Mouse (Mus musculus) Patski (cell line): ENCODE measurements around the gene B4galnt3. TPM values are rescaled to one million over a fixed set of nuclear protein-coding genes. Genes with fewer than 3 reads are reported as not detected.

Experiments used
- ATAC-seq: fragments of 100-300 bp; one replicate; pipeline ENCODE4 v1.8.0; 2021
- CTCF ChIA-PET: fragments of 350-600 bp; sonication (Branson Sonifier 250); formaldehyde crosslinking; loops from one replicate; lab custom pipeline; 2022; ENCODE audit warnings: inconsistent platforms; lab: Charles Lee
- POLR2A ChIA-PET: fragments of 350-600 bp; sonication (Branson Sonifier 250); formaldehyde crosslinking; loops from one replicate; lab custom pipeline; 2022; ENCODE audit warnings: antibody characterized with exemption, inconsistent platforms; lab: Charles Lee
- DNase-seq: peaks from one replicate; pipeline ENCODE4 v3.0.0-alpha.2; 2011; ENCODE audit warnings: low read depth, low spot score
- H3K27me3 ChIP-seq: fragments of 371-371 bp; one replicate; pipeline ENCODE4 v1.5.1; 2021
- CTCF ChIP-seq: fragments of 100-300 bp; IDR thresholded peaks from one replicate; pipeline ENCODE4 v1.5.1; 2021
- in situ Hi-C: fragments of 300-500 bp; cut with MboI; formaldehyde crosslinking; loops from 3 replicates; pipeline ENCODE4 v1.11.1; 2018; ENCODE audit warnings: low pct_unique_long_range_greater_than_20kb, mixed read lengths
- polyA plus RNA-seq: library from polyadenylated mRNA; unstranded; gene quantifications from one replicate; pipeline ENCODE4 v1.2.3, GENCODE M21; 2021

Gene B4galnt3
- polyA plus RNA-seq, 1 experiment from 2014 or later, result 5.3 TPM

DNA sequence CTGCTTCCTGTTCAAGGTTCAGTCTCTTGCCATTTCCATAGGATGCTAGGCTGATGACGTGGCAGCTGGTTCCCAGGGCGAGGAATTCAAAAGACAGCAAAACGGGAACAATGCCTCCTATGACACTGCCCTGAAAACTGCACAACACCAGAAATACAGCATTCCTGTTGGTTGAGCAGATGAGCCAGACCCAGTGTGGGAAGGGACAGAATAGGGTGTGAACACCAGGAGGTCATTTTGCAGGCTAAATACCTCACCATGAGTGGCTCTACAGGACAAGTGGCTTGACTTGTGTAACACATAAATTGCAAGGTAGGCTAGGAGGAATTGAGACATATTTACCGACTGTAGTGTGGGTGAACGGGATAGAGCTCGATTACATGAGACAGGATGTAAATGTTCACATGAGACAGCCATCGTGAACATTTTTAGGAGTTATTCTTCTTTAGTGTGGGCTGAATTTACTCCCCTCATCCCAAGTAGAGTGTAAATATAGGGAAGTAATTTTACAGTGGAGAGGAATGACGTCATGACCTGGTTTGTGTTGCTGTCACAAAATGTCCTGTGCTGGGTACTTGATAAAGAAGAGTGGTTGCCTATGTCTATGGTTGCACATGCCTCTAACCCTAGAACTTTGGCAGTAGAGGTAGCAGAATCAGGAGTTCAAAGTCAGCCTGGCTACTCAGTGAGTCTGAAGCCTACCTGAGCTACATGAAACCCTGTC, 121.9 kb downstream of the B4galnt3 start:
- no peak for DNase-seq
- ChIA-PET POLR2A (interaction anchor here (0.6 kb wide), 1 partner anchor 17 kb away, joined by 9 read pairs; no protein-coding TSS in a partner anchor), CTCF (no interaction called here)
- H3K27me3 ChIP-seq, result no peaks in the 10 kb centered on the region
- no peak for ATAC-seq
- in situ Hi-C loops, result no loop called here
- TF ChIP-seq CTCF, result no peak

DNA sequence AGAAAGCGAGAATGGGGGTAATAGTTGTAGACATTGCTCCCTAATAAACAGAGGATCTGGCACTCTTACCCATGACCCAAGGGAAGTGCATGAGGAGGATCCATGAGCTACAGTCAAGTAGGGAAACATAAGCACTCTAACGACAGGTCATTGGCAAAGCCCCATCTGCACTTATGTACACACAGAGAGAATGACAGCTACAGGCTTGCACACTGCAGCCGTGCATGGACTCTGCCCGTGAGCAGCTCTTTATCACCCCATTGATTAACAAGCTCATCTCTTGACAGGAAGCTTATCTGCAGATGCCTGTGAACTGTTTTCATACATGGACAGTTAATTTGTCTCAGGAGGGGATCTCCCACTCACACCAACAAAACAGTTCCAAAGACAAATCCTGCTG, 126.8 kb downstream of the B4galnt3 start:
- POLR2A ChIA-PET, result no interaction called here
- CTCF ChIA-PET, result no interaction called here
- no peak for TF ChIP-seq CTCF

DNA sequence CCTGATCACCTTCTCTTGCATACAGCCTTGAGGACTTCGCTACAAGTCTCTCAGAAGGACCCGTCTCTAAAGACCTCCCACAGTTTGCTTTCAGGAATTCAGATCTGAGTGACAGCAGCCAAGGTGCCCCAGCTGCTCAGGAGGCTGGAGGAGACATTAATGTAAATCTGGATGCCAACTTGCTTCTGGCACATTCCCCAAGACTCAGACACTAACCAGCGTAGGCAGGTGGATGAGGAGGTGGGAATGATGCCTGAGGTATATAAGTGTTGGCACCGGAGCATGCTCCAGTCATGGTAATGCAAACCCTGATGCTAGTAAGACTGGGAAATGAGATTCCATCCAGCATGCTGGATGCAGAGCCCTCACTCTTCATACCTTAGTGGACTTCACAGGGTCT, 129.6 kb downstream of the B4galnt3 start:
- POLR2A ChIA-PET, result interaction anchor here (1.0 kb wide), 1 partner anchor 9 kb away, joined by 3 read pairs; no protein-coding TSS in a partner anchor

More for the DNA sequence above, 126.8 kb downstream of the B4galnt3 start:
- H3K27me3 ChIP-seq, result no peaks in the 10 kb centered on the region
- ATAC-seq (no peak), DNase-seq (no peak)
- in situ Hi-C loops, result no loop called here

DNA sequence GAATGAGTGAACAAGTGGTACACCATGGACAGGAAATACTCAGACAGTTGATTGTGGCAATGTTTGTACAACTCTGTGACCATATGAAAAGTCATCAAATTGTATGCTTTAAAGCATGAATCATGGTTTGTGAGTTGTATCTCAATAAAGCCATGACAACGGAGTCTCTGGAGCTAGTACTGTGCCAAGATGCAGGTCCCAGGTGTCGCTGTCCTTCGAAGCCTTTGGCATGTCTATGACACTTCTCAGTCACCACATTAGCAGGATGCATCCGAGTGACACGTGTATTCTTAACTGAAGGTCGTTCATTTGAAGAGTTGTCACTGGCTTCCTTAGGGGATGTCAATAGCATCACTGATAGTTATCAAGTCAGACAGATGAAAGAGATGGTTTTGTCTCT, 131.4 kb downstream of the B4galnt3 start:
- POLR2A ChIA-PET, result no interaction called here
- CTCF ChIA-PET, result no interaction called here
- H3K27me3 ChIP-seq, result no peaks in the 10 kb centered on the region
- no peak for DNase-seq
- in situ Hi-C loops, result no loop called here
- ATAC-seq, result no peak
- TF ChIP-seq CTCF, result no peak

More for the DNA sequence above, 129.6 kb downstream of the B4galnt3 start:
- H3K27me3 ChIP-seq, result no peaks in the 10 kb centered on the region
- in situ Hi-C loops, result no loop called here
- ATAC-seq (no peak), DNase-seq (no peak)
- CTCF ChIA-PET, result no interaction called here
- TF ChIP-seq CTCF, result no peak

DNA sequence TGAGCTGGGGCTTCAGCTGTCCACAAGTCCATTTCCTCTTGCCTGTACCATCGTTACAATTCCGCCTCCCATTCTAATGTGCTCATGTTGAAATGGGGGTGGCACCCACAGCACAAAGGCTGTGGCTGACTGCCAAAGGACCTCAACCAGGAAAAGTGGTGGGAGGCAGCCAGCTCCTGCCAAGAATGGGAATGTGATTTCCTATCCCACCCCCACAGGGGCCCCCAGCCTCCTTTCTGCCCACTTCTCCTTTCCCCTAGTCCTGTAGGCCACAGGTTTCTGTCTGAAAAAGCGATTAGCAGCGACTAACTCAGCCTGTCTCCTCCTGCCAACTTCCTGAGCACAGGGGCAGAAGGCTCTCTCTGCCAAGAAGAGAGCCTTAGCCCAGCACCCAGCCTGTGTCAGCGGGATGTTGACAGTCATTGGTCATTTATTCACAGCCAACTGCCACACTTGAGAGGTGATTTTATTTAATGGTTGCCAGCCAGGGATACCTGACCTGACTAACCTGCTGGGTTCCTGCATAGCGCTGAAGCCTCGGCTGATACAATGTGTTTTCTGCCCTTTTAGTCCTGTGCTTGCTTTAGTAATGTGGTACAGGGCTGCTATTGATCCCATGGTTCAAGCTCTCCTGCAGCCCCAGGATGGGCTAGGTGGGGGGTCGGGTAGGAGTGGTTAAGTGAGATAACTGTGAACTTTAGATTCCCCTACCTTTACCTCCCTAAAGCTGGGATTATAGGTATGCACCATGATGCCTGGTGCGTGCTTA, 135.0 kb downstream of the B4galnt3 start:
- no peaks in the 10 kb centered on the region for H3K27me3 ChIP-seq
- CTCF ChIA-PET, result interaction anchor here (0.8 to 1.2 kb wide), 2 partner anchors 11 to 14 kb away, joined by 3 to 4 read pairs; no protein-coding TSS in a partner anchor
- POLR2A ChIA-PET, result no interaction called here
- peak; percentile 39 for ATAC-seq
- TF ChIP-seq CTCF, result no peak
- in situ Hi-C loops, result no loop called here
- DNase-seq, result no peak

DNA sequence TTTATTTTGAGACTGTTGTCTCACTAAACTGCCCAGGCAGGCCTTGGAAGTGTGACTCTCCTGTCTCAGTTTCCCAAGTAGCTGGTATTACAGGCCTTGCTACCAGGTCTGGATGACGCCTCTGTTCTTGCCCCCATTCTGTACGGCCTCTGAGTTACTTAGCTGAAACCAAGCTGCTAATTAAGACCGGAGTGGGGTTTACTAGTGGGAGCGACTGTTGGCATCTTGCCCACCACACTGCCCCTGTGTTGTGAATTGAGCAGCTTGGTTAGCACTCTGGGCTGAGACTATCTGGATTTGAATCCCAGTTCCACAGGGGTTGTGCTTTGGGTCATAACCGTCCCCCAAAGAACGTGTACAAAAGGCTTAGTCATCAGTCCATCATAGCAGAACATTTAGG, 136.9 kb downstream of the B4galnt3 start:
- no peaks in the 10 kb centered on the region for H3K27me3 ChIP-seq
- no peak for DNase-seq
- ChIA-PET POLR2A (no interaction called here), CTCF (no interaction called here)
- in situ Hi-C loops, result no loop called here
- no peak for TF ChIP-seq CTCF
- ATAC-seq, result no peak

DNA sequence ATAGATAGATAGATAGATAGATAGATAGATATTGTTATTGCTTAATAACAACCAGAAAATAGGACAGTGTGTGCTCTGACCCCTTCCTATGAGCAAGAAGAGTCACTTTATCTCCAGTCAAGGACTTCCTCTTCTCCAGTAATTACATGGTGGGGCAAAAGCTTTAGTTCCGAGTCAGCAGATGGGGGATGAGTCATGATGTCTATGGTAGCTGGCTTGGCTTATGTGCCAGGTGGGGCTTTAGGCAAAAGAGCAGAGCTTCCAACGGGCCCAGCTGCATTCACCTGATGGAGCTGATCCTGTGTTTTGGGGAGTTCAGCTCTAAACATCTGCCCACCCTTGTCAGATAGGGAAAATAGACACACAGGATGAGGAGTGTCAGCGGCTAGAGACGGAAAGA, 138.8 kb downstream of the B4galnt3 start:
- no peak for ATAC-seq
- no peaks in the 10 kb centered on the region for H3K27me3 ChIP-seq
- TF ChIP-seq CTCF, result no peak
- DNase-seq, result no peak
- ChIA-PET CTCF (interaction anchor here (1.5 kb wide), 1 partner anchor 10 kb away, joined by 6 read pairs; no protein-coding TSS in a partner anchor), POLR2A (no interaction called here)
- in situ Hi-C loops, result no loop called here

DNA sequence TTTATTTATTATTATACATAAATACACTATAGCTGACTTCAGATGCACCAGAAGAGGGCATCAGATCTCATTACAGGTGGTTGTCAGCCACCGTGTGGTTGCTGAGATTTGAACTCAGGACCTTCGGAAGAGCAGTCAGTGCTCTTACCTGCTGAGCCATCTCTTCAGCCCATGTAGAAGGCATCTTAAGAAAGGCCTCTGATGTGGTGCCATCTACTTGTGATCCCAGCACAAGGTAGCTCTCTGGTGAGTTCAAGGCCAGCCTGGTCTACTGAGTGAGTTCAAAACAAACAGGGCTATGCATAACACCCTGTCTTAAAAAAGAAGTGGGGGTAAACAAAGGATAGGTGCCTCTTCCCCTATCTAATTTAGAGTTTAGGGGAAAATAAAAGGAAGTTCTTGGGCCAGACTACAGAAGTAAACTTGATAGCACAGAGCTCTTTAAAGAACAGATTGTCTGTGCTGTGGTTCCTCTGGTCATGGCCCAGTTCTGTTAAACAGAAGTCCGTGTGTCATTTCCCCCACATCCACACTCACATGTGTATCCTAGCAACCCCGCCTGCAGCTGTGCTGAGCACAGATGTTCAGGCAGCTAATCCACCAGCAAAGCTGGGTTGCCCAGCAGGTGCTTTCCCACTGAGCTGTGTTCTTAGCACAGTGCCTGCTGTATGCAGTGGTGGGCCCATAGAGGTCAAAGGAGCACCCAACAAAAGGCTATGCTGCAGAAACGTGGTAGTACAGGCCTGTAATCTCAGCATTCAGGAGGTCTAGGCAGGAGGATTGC, 139.6 kb downstream of the B4galnt3 start:
- DNase-seq, result no peak
- in situ Hi-C loops, result no loop called here
- TF ChIP-seq CTCF, result no peak
- no peaks in the 10 kb centered on the region for H3K27me3 ChIP-seq
- no peak for ATAC-seq
- POLR2A ChIA-PET, result no interaction called here
- CTCF ChIA-PET, result interaction anchor here (0.7 to 1.5 kb wide), 4 partner anchors 9 to 178 kb away, joined by 3 to 6 read pairs (median 3); no protein-coding TSS in a partner anchor

Other genes with a start within 250 kb of the B4galnt3 start
- 0.31 TPM for gene Ninj2, start 201.2 kb downstream of the B4galnt3 start, polyA plus RNA-seq
- 1.1 TPM for gene D330020A13Rik, start 195 bp downstream of the B4galnt3 start, polyA plus RNA-seq
- gene Kdm5a, start 69.6 kb upstream of the B4galnt3 start, polyA plus RNA-seq, result 41.4 TPM
- 12.4 TPM for gene Ccdc77, start 69.8 kb upstream of the B4galnt3 start, polyA plus RNA-seq
- gene Il17ra, start 168.7 kb upstream of the B4galnt3 start, polyA plus RNA-seq, result 16.3 TPM
- gene Tmem121b, start 199.2 kb upstream of the B4galnt3 start, polyA plus RNA-seq, result 0.51 TPM
- gene Hdhd5, start 236.8 kb upstream of the B4galnt3 start, polyA plus RNA-seq, result 26.6 TPM